Mouse (Mus musculus) lung, postnatal 0 days (tissue): ENCODE results near the gene Aimp1. TPM values are rescaled to one million over a fixed set of nuclear protein-coding genes. Genes with fewer than 3 reads are reported as not detected.

Experiments used
- ATAC-seq: fragments of 200-750 bp; cut with Nextera tagmentation; 2 replicates; pipeline ENCODE4 v1.8.0; 2017; ENCODE audit warnings: moderate library complexity
- DNase-seq: peaks from one replicate; pipeline ENCODE4 v3.0.0-alpha.2; 2016; ENCODE audit warnings: low spot score
- H3K27ac ChIP-seq: fragments of 300-500 bp; sonication (generic); 2 replicates; pipeline ENCODE4 v1.5.1; 2014; ENCODE audit warnings: antibody characterized with exemption, mild to moderate bottlenecking, low read length, mixed read lengths
- H3K27me3 ChIP-seq: fragments of 300-500 bp; sonication (generic); replicated peaks from 2 replicates; pipeline ENCODE4 v1.6.1; 2014; ENCODE audit warnings: low read length, mixed read lengths; ENCODE audit not compliant: insufficient read depth
- H3K36me3 ChIP-seq: fragments of 300-500 bp; sonication (generic); 2 replicates; pipeline ENCODE4 v1.6.1; 2014; ENCODE audit warnings: low read length, mixed read lengths; ENCODE audit not compliant: insufficient read depth
- H3K4me1 ChIP-seq: fragments of 300-500 bp; sonication (generic); 2 replicates; pipeline ENCODE4 v1.6.1; 2014; ENCODE audit warnings: antibody characterized with exemption, low read depth, low read length, mixed read lengths; ENCODE audit not compliant: insufficient read depth
- H3K4me2 ChIP-seq: fragments of 300-500 bp; sonication (generic); replicated peaks from 2 replicates; pipeline ENCODE4 v1.6.1; 2014; ENCODE audit warnings: low read depth, mild to moderate bottlenecking, low read length, moderate library complexity, mixed read lengths
- H3K4me3 ChIP-seq: fragments of 300-500 bp; sonication (generic); 2 replicates; pipeline ENCODE4 v1.5.1; 2014; ENCODE audit warnings: low read depth, low read length
- H3K9ac ChIP-seq: fragments of 300-500 bp; sonication (generic); replicated peaks from 2 replicates; pipeline ENCODE4 v1.6.1; 2014; ENCODE audit warnings: low read depth, mild to moderate bottlenecking
- H3K9me3 ChIP-seq: fragments of 300-500 bp; sonication (generic); 2 replicates; pipeline ENCODE4 v1.6.1; 2016; ENCODE audit warnings: low read length, mixed read lengths
- CTCF ChIP-seq: IDR thresholded peaks from 2 replicates; pipeline ENCODE4 v1.5.1; 2016; ENCODE audit warnings: antibody characterized with exemption, mild to moderate bottlenecking
- EP300 ChIP-seq: IDR thresholded peaks from 2 replicates; pipeline ENCODE4 v1.6.1; 2016; ENCODE audit warnings: antibody characterized with exemption, mild to moderate bottlenecking, control low read depth
- WGBS: fragments of 180-500 bp; shearing (Covaris S2); extraction: QIAGEN DNeasy Blood & Tissue Kit; methylation state at CpG from one replicate; pipeline ENCODE4 v1.1.7; 2014; 5-methylcytosine and 5-hydroxymethylcytosine counted together
- polyA plus RNA-seq: library from polyadenylated mRNA; unstranded; fragments of >200 nt; fragmentation: Nextera tagmentation; extraction: Ambion mirVana; gene quantifications from 2 replicates; pipeline ENCODE4 v1.2.1, GENCODE M21; 2015

Aimp1 gene
- polyA plus RNA-seq, 1 experiment from 2014 or later: 50.1 TPM

DNA sequence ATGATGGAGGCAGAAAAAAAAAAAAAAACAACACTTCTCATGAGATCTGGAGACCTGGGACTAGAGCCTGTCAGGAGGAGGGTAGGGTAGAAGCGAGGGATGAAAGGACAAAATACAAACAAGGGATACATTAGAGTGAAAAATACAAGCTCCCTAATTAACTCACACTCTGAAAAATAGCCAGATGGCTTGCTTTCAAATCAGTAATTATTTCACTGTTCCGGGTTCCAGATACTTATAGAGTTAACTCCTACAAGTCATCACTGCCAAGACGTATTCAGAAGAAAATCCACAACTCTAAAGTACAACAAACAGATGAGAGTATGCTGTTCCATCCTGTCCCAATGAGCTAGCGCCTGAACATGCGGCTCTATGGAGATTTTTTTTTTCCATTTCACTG lies 34.0 kb downstream of the Aimp1 start:
- Histone ChIP-seq H3K36me3 (no peaks in the 10 kb centered on the region), H3K9me3 (no peaks in the 10 kb centered on the region), H3K4me1 (no peaks in the 10 kb centered on the region), H3K4me2 (no peak overlapping the region), H3K27ac (no peak overlapping the region), H3K9ac (no peak overlapping the region), H3K4me3 (no peak overlapping the region), H3K27me3 (no peaks in the 10 kb centered on the region)
- DNase-seq (no peak), ATAC-seq (no peak)
- no peak for TF ChIP-seq EP300
- TF ChIP-seq CTCF: no peak
- WGBS: 64% methylated on average over 5 of the region's 5 CpGs

DNA sequence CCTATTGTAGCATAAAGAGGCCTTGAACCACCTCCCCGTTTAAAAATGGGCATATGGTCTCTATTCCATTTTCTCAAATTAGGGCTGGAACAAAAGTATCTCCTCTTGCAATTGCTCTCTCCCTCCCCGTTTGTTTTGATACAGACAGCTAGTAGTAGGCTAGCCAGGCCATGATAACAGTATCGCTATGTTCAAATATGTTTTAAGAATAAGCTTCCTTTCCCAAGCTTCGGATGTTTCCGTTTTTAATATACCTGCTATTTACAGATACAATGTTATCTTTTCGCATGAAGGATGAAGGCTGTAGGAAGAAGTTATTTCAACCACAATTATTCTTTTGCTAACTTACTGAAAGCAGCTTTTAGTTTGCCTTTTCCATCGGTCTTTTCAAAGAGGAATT lies 34.8 kb downstream of the Aimp1 start:
- no peak overlapping the region for H3K4me2 ChIP-seq
- 83% methylated on average over 7 of the region's 7 CpGs for WGBS

DNA sequence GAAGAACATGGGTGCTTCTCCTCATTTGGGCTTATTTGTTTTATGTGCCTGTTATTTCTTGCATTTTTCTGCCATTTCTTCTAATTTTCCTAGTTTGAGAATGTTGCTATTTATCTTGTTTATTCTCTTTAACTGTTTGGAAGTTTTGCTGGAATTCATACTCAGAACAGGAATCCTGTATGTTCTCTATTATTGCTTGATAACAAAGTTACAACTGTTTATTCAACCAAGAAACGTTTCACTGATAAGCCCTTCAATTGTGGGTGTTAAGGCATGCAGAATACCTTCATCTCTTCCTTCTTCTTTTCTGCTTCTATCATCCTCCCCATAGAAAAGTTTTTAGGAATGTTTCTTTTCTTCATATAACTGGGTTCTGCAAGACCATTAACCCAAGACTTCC lies 37.4 kb downstream of the Aimp1 start:
- no peak overlapping the region for H3K4me3 ChIP-seq
- TF ChIP-seq EP300 (no peak), CTCF (no peak)
- 15% methylated on average over 1 of the region's 1 CpGs for WGBS
- H3K9ac ChIP-seq: no peak overlapping the region
- no peaks in the 10 kb centered on the region for H3K4me1 ChIP-seq
- no peak overlapping the region for H3K4me2 ChIP-seq
- DNase-seq: no peak
- H3K36me3 ChIP-seq: no peaks in the 10 kb centered on the region
- no peaks in the 10 kb centered on the region for H3K27me3 ChIP-seq
- no peak for ATAC-seq
- no peak overlapping the region for H3K27ac ChIP-seq
- H3K9me3 ChIP-seq: no peaks in the 10 kb centered on the region

More for the DNA sequence above, 34.8 kb downstream of the Aimp1 start:
- H3K36me3 ChIP-seq: no peaks in the 10 kb centered on the region
- DNase-seq: no peak
- H3K4me3 ChIP-seq: no peak overlapping the region
- no peak overlapping the region for H3K9ac ChIP-seq
- H3K9me3 ChIP-seq: no peaks in the 10 kb centered on the region
- no peak overlapping the region for H3K27ac ChIP-seq
- no peak for ATAC-seq
- H3K4me1 ChIP-seq: no peaks in the 10 kb centered on the region
- TF ChIP-seq EP300 (no peak), CTCF (no peak)
- no peaks in the 10 kb centered on the region for H3K27me3 ChIP-seq

DNA sequence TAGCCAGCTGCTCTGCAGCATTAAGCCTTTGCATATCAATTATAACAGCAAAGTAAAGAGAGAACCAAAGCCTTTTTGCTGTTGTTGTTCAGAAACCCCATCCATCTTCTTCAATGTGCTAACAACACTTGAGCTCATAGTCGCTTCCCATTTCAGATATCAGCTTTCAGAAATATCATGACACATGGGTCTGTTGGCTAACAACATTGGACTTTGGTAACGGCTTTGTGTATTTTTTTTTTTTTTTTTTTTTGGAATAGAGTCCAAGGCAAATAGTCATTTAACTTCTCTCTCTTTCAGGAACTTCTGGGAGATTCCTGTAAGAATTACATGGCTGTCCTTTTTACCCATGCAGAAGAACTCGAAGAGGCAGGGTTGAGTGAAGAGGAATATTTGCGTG lies 40.1 kb downstream of the Aimp1 start:
- no peak overlapping the region for H3K27ac ChIP-seq
- TF ChIP-seq CTCF (no peak), EP300 (no peak)
- DNase-seq (no peak), ATAC-seq (no peak)
- H3K4me2 ChIP-seq: no peak overlapping the region
- H3K27me3 ChIP-seq: no peaks in the 10 kb centered on the region
- no peaks in the 10 kb centered on the region for H3K9me3 ChIP-seq
- no peaks in the 10 kb centered on the region for H3K4me1 ChIP-seq
- no peak overlapping the region for H3K9ac ChIP-seq
- H3K36me3 ChIP-seq: no peaks in the 10 kb centered on the region
- 56% methylated on average over 4 of the region's 4 CpGs for WGBS
- H3K4me3 ChIP-seq: no peak overlapping the region

DNA sequence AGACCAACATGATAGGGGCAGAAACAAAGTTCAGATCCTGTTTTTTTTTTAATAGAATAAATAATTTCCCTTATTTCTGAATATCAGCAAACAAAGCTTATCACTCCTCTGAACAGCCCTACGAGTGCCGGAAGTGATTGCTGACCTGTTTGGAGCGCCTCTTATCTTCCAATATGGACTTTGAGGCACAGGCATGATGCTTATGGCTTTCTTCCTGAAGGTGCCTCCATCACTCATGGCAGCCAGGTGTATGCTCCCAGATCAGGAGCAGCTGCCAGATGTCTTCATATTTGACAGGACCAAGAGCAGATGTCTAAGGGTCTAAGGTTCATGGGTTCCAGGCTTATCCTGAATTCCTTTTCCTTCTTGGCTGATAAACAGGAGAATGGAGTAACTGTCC lies 47.1 kb downstream of the Aimp1 start:
- Histone ChIP-seq H3K4me3 (no peak overlapping the region), H3K9ac (no peak overlapping the region), H3K9me3 (no peaks in the 10 kb centered on the region), H3K4me2 (no peak overlapping the region), H3K27ac (no peak overlapping the region), H3K36me3 (no peaks in the 10 kb centered on the region), H3K27me3 (no peaks in the 10 kb centered on the region), H3K4me1 (no peaks in the 10 kb centered on the region)
- no peak for DNase-seq
- no peak for ATAC-seq
- no peak for TF ChIP-seq EP300
- WGBS: 73% methylated on average over 3 of the region's 3 CpGs

DNA sequence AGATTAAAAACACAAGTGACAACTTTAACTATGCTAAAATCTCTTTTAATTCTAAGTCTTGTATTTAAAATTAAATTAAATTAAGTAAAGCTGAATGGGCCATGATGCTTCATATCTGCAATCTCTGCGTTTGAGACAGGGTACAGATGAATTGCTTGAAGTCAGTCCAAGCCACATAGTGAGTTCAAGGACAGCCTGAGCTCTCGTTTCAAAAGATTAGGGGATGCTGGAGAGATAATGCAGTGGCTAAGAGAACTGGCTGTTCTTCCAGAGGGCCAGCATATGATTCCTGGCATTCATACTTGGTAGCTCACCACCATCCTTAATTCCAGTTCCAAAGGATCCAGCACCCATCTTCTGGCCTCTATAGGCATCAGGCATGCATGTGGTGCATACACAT lies 50.9 kb downstream of the Aimp1 start:
- Histone ChIP-seq H3K9ac (no peak overlapping the region), H3K9me3 (no peaks in the 10 kb centered on the region), H3K27ac (no peak overlapping the region), H3K4me2 (no peak overlapping the region), H3K27me3 (no peaks in the 10 kb centered on the region), H3K4me3 (no peak overlapping the region), H3K36me3 (no peaks in the 10 kb centered on the region), H3K4me1 (no peaks in the 10 kb centered on the region)
- ATAC-seq (no peak), DNase-seq (no peak)
- TF ChIP-seq CTCF (no peak), EP300 (no peak)
- 51% methylated on average over 2 of the region's 2 CpGs for WGBS

DNA sequence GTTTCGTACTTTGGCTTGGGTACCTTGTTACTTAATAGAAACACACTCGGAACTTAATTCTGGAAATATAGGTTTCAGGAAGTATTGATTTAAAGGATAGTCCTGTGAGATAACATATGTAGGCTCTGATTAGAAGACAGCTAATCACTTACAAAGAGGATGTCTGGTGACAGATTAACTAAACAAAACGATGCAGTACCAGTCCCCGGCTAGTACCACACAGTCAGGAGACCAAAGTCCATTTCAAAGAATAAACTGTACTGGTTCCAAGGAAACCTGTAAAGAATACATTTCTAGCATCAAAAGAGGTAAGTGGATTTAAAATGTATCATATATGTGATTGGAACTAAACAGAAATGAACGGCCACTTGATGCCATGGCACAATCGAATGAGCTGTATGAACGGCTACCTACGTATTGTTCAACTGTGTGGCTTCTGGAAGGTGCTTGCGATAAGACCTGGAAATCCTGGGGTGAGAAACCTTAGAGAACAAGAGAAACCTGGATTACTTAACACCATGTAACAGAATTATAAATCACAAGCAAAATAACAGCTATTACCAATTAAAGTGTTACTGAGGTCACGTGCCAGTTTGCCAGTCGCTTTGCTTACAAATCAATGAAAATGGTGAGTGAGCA lies 54.5 kb downstream of the Aimp1 start, which contains the start of gene Gimd1:
TSS of gene Gimd1 (plus strand) at position 220 of the 639 bp plus-strand sequence.
- no peak for ATAC-seq
- WGBS: 75% methylated on average over 11 of the region's 11 CpGs

More for the DNA sequence above, 54.5 kb downstream of the Aimp1 start, which contains the start of gene Gimd1:
- no peaks in the 10 kb centered on the region for H3K36me3 ChIP-seq
- no peaks in the 10 kb centered on the region for H3K9me3 ChIP-seq
- no peaks in the 10 kb centered on the region for H3K27me3 ChIP-seq
- no peak within 1 kb of the TSS for H3K27ac ChIP-seq
- H3K9ac ChIP-seq: no peak within 1 kb of the TSS
- DNase-seq: no peak
- no peak for TF ChIP-seq EP300
- TF ChIP-seq CTCF: no peak
- H3K4me1 ChIP-seq: no peaks in the 10 kb centered on the region
- no peak within 1 kb of the TSS for H3K4me2 ChIP-seq
- H3K4me3 ChIP-seq: no peak within 1 kb of the TSS
